Mouse (Mus musculus) heart, adult 18-20 months (tissue): Measurements from ENCODE around the gene Arl5c. TPM values are rescaled to one million over a fixed set of nuclear protein-coding genes. Genes with fewer than 3 reads are reported as not detected.
"Not testable (repeated sequence)": the region's sequence is repeated elsewhere in the genome, so short reads cannot be mapped to it uniquely, and the experiment has no call there.

ENCODE experiments used
- DNase-seq, 2 experiments: peaks; one replicate each; pipeline ENCODE4 v3.0.0; 2021 to 2022; ENCODE audit warnings: mixed read lengths in 1 of 2
- microRNA-seq, 2 experiments: library from miRNA; unstranded; fragments of <30 nt; microRNA quantifications; one replicate each; pipeline ENCODE4 v1.2.0; 2022
- total RNA-seq, 2 experiments: library from RNA; stranded (reverse); gene quantifications; 2 replicates each; pipeline ENCODE4 v1.2.3; 2021

Gene Arl5c
- total RNA-seq, 2 experiments from 2014 or later: 1.1 TPM; not detected in 1

DNA sequence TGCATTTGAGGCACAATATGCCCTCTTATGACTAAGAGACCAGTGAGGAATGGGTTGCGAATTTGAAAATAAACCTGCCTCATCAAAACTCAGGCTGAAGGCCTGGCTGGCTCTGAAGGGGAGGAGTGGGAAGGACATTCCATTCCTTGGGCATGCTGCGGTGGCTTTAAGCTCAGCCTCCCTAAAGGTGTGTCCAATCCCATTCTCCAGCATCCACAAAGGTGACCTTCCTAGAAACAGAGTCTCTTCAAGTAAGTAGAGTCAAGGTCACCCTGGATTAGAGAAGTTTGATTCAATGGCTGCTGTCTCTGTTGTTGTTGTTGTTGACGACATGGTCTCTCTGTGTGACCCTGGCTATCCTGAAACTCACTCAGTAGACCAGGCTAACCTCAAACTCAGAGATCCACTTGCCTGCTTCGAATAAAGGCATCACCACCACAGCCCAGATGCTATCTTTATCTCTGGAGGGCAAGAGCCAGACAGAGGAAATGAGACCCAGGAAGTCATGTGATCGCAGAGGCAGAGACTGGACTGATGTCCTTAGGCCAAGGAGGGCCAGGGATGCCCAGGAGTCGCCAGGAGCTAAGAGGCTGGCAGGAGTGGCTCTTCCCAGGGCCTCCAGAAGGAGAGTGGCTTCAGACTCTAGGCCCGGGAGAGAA, 37.2 kb downstream of the Arl5c start:
- DNase-seq: no peak

DNA sequence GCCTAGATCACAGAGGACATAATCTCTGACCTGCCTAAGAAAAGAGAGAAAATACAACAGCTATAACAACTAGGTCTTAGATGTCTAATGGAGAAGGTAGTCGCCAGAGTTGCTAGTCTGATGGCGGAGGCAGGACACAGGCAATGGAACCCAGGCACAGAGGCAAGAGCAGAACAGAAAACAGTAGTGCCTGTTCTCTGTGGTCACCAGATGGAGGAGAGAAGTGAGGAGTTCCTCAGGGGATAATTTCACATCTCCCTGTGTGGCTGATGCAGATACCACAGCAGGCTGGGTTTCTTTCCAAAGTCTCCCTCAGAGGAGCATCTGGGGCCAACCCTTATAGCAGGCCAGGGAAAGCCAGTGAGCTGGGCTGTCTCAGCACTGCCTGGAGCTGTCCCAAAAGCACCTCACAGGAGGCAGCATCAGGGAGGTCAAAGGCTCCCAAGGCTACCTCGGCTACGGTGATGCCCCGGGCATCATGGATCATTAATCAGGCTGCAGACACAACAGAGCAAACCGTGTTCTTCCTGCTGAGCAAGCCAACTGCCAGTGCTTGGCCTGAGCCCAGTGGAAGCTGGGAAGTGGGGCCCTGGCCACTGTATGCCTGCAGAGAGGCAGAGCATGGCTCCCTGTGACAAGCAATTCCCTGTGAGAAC, 38.9 kb downstream of the Arl5c start:
- DNase-seq: no peak

- no peak for DNase-seq
These were observed 40.1 kb downstream of the Arl5c start for GRCm38 (mm10) chr11:97955915-97956314.

DNA sequence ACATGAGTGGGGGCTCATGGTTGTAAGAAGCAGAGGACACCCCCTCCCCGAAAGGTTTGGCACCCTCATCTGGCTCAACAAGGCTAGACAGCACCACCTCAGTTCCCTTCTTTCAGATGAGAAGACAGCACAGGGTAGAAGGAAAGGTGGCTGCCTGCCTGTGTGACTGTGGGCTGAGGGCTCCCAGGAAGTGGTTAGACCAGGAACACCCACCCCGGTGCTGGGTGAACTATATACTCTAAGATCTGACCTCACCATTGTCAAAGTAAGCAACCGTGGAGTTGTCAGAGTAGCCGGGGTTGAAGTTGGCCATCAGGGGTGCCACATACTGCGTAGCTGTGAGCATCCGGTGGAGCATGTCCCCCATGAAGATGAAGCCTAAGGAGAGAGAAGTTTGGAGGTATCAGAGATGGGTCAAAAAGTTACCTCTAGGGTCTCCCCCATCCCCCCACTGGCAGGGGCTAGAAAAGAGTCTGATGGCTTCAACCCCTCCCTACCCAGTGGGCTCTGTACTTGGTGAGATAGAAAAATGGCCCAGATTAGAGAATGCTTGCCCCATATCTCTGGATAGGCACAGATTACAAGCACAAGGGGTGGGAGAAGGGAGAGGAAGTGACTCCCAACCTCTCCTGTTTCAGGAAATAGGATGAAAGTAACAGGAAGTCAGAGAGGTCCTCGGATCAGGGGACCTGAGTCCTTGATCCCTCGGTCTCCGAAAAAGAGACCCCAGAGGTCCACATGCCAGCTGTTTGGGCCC, 40.7 kb downstream of the Arl5c start:
- no peak for DNase-seq

DNA sequence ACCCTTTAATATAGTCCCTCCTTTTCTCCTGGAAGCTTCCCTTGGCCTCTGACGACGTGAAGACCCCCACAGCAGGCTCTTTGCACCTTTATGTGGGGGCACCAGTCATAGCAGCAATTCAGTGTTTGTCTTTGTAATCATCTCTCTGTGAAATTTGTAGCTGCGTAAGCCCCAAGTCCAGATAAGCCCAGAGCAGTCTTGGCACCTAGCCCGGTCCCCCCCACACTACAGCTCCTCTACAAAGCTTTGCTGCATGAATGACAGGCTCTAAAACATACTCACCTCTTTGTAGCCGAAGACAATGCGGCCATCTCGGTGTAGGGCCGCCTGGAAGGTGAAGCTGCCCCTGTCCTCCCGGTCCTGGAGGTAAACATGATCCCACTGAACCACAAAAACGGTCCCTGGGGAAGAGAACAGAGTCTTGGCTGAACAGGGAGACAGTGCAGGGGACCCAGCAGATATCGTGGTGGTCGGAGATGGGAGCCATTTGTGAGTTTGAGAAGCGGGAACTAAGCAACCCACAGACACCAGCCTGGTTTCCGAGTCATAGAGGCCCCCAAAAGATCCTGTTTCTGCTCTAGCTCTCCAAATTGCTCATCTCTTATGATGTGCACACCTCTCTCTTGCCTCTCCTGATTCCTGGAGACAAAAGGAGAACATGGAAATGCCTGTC, 41.4 kb downstream of the Arl5c start:
- no peak for DNase-seq

DNA sequence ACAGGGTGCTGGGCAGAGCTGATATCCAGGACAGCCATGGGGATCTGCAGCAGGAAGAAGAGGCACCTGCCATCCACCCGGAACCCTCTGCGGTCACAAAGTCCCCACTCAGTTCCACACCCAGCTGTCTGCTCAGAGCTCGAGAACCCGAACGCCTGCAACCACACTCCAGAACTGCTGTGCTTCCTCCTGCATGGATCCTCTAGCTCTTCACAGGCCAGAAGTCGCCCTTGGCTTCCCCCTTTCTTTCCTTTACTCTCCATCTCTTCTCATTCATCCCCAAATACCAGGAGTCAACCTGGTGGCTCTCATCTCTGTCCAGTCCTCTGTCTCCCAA, 42.1 kb downstream of the Arl5c start:
- no peak for DNase-seq

DNA sequence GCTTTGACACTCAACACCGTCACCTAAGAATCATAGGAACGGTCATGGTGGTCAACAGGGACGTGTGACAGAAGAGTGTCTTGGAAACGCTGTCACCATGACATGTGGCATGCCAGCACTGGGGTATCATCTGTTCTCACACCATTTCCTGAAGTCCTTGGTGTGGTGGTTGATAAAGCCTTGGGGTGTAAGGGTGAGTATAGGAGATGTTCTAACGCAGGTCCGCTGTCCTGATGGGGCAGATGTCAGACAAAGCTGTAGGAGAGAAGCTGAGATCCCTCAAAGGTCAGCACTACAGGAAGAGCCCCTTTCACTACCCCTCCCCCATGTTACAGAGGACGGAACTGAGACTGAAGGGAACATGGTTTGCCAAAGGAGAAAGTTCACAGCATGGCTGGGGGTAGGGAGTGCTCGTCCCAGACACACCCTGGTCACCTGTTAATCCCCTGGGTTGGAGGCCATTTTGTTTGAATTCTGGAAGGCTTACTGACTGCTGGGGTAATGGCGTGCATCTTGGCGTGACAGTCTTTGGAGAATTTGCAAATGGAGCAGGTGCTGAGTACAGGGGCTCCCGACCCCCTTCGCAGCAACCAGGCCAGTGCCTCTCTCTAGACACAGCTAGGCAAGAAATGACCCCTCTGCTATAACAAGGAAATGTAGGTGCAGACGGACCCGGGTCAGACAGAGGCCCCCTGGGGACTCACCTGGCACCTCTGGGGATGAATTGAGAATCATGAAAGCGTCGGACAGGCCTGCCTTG, 42.6 kb downstream of the Arl5c start:
- no peak for DNase-seq

GRCm38 (mm10) chr11:97952367-97953006, 43.5 kb downstream of the Arl5c start:
- no peak for DNase-seq

GRCm38 (mm10) chr11:97949703-97950475, 46.1 kb downstream of the Arl5c start:
- DNase-seq: no peak

DNA sequence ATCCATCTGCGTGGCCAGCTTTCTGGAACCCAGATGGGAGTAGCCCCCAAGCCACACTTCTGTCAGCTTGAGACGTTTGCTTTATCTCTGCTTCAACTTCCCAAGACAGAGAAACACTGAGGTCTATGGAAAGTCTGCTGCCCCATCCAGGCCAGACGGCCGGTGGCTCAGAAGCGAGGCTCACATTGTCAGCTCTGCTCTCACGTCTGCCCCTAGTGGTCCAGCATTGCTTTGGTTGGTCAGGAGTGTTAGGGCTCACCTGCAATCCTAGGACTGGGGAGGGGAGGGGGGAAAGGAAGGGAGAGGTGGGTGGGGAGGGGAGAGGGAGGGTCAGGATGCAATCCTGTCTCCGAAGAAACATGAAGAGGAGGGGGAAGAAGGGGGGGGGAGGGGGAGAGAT, 48.6 kb downstream of the Arl5c start:
- DNase-seq: no peak

DNA sequence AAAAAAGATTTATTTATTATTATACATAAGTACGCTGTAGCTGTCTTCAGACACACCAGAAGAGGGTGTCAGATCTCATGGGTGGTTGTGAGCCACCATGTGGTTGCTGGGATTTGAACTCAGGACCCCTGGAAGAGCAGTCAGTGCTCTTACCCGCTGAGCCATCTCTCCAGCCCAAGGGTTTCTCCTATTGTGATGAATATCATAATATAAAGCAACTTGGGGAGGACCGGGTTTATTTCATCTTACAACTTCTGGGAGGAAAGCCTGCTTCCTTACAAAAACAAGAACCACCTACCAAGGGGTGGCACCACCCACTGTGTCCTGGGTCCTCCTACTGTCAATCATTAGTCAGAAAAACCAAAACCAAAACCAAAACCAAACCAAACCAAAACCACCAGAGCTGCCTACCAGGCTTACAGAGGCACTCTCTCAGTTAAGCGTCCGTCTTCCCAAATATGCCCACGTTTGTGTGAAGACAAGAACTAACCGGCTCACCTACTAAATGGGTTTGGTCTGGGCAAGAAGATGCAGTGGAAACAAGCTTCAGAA, 50.2 kb downstream of the Arl5c start:
- DNase-seq: not testable (repeated sequence)

DNA sequence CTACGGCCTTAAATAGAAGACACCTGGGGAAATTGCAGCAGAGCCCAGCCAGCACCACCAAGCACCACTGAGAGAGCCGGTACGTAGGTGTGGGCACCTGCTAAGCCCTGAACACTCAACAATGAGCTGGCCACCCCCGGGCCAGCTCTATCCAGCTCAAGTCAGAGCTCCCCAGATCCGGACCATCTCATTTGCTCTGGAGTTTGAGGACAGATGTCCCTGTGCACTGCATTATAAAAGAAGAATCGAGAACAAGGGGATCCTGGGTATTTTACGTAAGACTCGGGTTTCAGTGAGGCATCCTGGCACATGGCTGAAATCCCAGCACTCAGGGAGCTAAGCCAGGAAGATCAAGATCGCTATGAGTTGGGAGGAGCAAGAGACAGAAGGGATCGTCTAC, 51.0 kb downstream of the Arl5c start:
- DNase-seq: no peak

DNA sequence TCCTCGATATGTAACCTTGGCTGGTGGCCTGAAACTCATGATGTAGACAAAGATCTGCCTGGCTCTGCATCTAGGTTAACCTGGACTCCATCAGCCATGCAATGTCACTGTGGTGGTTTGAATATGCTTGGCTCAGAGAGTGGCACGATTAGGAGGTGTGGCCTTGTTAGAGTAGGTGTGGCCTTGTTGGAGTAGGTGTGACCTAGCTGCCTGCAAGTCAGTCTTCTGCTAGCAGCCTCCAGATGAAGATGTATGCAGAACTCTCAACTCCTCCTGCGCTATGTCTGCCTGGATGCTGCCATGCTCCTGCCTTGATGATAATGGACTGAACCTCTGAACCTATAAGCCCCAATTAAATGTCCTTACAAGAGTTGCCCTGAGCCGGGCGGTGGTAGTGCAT, 52.7 kb downstream of the Arl5c start:
- DNase-seq: no peak

- DNase-seq: no peak
These were observed 53.4 kb downstream of the Arl5c start for GRCm38 (mm10) chr11:97942420-97943111.

Small RNAs within 50 kb of the gene (microRNA-seq; reads per million reads assigned to microRNA genes)
- 0 reads per million in 2 experiments for gene Gm22461
- 0 reads per million in 2 experiments for gene Gm27597

Other genes starting within 250 kb of the Arl5c start
- 1 to 10 TPM; 6.4 to 8.4 TPM for gene Cwc25, start 229.6 kb downstream of the Arl5c start, total RNA-seq
- not detected for gene 1700001P01Rik, start 220.3 kb downstream of the Arl5c start, total RNA-seq
- 100 to 1,000 TPM; 505 to 584 TPM for gene Rpl23, start 213.7 kb downstream of the Arl5c start, total RNA-seq
- 10 to 100 TPM; 34.9 to 36.6 TPM for gene Lasp1, start 197.2 kb downstream of the Arl5c start, total RNA-seq
- gene B230217C12Rik, start 155.4 kb downstream of the Arl5c start, total RNA-seq: under 1 TPM; 0.51 to 0.55 TPM
- under 1 TPM; 0.35 to 0.75 TPM for gene Fbxo47, start 112.0 kb downstream of the Arl5c start, total RNA-seq
- gene Plxdc1, start 9.7 kb downstream of the Arl5c start, total RNA-seq: 1 to 10 TPM; 3.2 to 4.6 TPM
- gene Cacnb1, start 26.9 kb upstream of the Arl5c start, total RNA-seq: 1 to 10 TPM; 5.1 to 5.9 TPM
- gene Rpl19, start 30.5 kb upstream of the Arl5c start, total RNA-seq: 100 to 1,000 TPM; 537 to 590 TPM
- gene Stac2, start 57.3 kb upstream of the Arl5c start, total RNA-seq: under 1 TPM; 0.15 to 0.25 TPM
- 10 to 100 TPM; 19.1 to 22.2 TPM for gene Fbxl20, start 154.2 kb upstream of the Arl5c start, total RNA-seq
- 10 to 100 TPM; 37.3 to 39.0 TPM for gene Med1, start 197.1 kb upstream of the Arl5c start, total RNA-seq
- 10 to 100 TPM; 18.2 to 22.1 TPM for gene Cdk12, start 206.9 kb upstream of the Arl5c start, total RNA-seq